8 mouse cellular contexts compared by ENCODE assay signal in genomic region chr17:29541419-29541818, GRCm38 (mm10). TPM values are rescaled to one million over a fixed set of nuclear protein-coding genes. Genes with fewer than 3 reads are reported as not detected.
DNase-seq lines count a peak whose midpoint lies in the region.

No protein-coding gene starts in this region.

- DNase-seq in right cerebral cortex, postnatal 4 days: peak; percentile 22
- no peak for DNase-seq in right cerebral cortex, postnatal 14 days
- DNase-seq in cerebellum, postnatal 25 days: peak; percentile 66 to 73
- peak; percentile 79 to 82 for DNase-seq in heart, postnatal 36 days
- peak; percentile 77 for DNase-seq in lung, postnatal 14 days
- no peak for DNase-seq in neural tube, embryonic 10.5 days (ENCODE audit: extremely low spot score, low spot score)
- DNase-seq in natural killer cell, adult 2 months (ENCODE audit: low spot score in 2 of 2): no peak
- no peak for DNase-seq in spleen, postnatal 10 days (ENCODE audit: low spot score in 2 of 2)

- intact Hi-C loops in heart, postnatal 36 days (cut with DNase I): loop anchor here (2.0 kb wide), 1 partner anchor 51 kb away; the partner anchor contains the start of gene Pim1

RNA-seq across cellular contexts. Expression of gene Gm17657, which starts 8.0 kb away (rescaled TPM):
- total RNA-seq in heart, postnatal 36 days (2021): not detected

RNA-seq across cellular contexts. Expression of gene Tbc1d22b, which starts 8.2 kb away (rescaled TPM):
- total RNA-seq in heart, postnatal 36 days (2021): 10 to 100 TPM; 11.9 to 12.5 TPM

RNA-seq across cellular contexts. Expression of gene Tmem217, which starts 10.8 kb away (rescaled TPM):
- not detected for total RNA-seq in heart, postnatal 36 days (2021)

RNA-seq across cellular contexts. Expression of gene Pim1, which starts 50.9 kb away (rescaled TPM):
- 10 to 100 TPM; 22.3 to 36.3 TPM for total RNA-seq in heart, postnatal 36 days (2021)

Comparison
In these comparisons a context has a peak if more than half of its experiments do, and no peak if none do; other contexts are left out.
1. DNase-seq: peak in right cerebral cortex, postnatal 4 days (single experiment), cerebellum, postnatal 25 days (2 of 2), heart, postnatal 36 days (2 of 2) and lung, postnatal 14 days (single experiment); none in right cerebral cortex, postnatal 14 days (single experiment), neural tube, embryonic 10.5 days (single experiment), natural killer cell, adult 2 months (0 of 2) and spleen, postnatal 10 days (0 of 2).